Mouse (Mus musculus): ENCODE data around the gene Ncmap.
A peak's percentile ranks its signal among the peaks of the same experiment; 100 is the strongest.
"Not testable (repeated sequence)": the region's sequence is repeated elsewhere in the genome, so short reads cannot be mapped to it uniquely, and the experiment has no call there.

Gene Ncmap

DNA sequence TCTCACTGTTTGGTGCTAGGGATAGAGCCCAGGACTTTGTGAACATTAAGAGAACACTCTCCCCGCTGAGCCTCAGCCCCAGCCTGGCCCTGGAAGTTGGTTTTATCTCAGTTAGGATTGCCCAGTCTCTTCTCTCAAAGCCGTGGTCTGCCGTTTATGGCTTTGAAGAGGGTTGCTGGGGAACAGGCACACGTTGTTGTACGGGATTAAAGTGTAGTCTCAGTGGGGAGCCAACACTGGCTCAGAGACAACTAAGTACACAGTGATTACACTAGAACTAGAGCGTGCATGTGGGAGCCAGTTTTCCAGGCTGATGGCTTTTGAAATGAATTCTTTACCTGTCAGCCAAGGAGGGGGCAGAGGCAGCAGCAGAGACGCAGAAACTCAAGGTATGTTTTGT, 3.9 kb upstream of the Ncmap start:
- DNase-seq (ENCODE audit: low spot score), result no peak

DNA sequence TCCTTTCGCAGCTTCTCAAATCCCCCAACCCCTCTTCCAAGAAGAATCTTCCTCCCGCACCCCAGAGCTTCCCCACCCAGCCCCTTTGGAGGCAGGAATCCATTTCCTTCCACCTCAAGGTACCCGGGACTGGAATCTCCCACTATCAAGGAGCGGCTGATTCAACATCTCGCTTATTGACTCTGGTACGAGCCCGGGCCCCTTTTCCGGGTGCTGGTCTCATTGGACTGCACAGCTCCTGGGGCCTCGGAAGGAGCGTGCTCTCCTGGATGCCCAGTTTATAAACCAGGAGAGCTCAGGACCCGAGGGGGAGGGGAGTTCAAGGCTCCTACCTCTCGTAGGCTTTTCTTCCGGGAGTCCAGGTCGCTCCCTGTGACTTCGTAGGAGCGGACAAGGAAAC, 476 bp downstream of the Ncmap start:
- DNase-seq (ENCODE audit: low spot score), result no peak

DNA sequence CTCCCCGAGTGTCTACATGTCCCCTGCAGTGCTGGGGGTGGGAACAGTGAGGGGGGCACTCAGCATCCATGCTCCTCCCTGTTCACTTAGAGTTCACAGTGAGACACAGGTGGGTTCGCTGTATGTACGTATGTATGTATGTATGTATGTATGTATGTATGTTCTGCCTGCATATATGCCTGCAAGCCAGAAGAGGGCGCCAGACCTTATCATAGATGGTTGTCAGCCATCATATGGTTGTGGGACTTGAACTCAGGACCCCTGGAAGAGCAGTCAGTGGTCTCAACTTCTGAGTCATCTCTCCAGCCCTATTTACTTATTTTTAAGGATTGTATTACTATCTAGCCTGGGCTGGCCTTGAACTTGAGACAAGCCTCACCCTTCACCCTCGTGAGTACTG, 1.7 kb downstream of the Ncmap start:
- no peak for DNase-seq (ENCODE audit: low spot score)

DNA sequence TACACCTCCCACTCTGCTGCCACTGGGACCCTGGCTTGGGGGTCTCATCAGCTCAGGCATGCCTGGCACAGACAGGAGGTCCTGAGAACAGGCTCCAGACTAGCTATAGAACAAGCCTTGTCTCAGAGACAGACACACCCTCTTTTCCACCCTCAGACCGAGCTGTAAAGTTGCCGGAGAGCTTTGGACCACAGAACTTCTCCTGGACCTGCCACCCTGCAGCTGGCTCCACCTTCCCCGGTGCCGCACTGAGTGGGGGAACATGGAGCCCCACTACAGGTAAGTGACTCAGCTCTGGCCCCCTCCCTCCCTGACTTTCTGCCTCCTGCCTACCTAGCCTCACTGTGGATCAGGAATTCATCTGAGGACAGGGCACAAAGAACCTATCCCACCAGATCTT, 2.7 kb downstream of the Ncmap start:
- DNase-seq (ENCODE audit: low spot score), result no peak

DNA sequence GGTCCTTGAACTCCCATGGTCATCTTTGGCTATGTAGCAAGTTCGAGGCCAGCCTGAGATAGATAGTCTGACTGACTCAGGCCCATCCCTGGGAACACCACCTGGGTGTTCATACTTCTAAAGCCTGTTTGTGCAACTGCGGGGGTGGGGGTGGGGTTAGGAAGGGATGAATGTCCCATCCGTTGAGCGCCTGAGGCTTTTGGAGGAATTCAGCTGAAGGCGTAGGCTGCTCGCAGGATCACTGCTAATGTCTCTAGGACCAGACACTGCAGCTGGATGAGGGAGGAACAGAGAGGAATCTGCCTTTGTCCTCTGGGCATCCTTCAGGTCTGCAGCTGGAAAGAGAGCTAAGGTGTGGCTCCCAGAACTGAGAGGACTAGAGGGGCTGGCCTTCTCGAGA, 3.4 kb downstream of the Ncmap start:
- no peak for DNase-seq (ENCODE audit: low spot score)

DNA sequence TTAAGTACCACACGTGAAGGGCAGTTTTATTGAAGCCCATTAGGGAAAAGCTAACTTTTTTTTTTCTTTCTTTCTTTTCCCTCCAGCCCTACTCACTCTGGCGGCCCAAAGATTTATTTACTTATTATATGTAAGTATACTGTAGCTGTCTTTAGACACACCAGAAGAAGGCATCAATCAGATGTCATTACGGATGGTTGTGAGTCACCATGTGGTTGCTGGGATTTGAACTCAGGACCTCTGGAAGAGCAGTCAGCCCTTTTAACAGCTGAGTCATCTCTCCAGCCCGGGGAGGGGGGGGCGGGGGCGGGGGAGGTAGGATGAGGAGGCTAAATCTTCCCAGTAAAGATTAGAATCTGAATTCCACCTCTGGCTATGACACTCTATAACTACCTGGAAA, 4.6 kb downstream of the Ncmap start:
- DNase-seq (ENCODE audit: low spot score), result no peak

DNA sequence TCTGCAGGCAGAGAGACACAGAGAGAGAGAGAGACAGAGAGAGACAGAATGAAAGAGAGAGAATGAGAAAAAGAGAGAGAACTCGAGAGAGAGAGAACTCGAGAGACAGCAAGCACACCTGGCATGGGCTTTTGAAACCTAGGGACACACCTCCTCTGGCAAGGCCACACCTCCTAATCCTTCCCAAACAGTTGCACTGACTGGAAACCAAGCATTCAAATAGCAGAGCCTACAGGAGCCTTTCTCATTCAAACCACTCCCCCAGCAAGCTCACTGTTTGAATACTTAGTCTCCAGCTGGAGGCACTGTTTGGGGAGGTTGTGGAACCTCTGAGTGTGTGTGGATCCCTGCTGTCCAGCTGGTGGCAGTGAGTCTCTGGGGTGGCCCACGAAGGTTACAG, 5.2 kb downstream of the Ncmap start:
- DNase-seq (ENCODE audit: low spot score), result no peak

DNA sequence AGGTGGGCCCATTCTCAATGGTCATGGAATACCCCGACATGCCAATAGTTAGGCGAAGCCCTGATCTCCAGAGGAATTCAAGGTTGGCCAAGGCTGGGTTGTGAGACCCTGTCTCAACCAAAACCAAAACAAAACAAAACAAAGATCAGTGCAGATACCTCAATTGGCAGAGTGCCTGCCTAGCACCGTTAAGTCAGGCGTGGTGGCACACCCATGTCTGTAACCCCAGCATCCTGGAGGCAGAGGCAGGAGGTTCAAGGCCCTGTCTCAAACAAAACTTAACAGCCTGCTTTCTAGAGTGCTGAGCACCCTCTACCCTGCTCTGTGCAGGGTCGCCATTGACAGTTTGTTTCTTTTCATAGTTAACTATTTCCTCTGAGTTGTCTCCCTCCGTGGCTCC, 7.0 kb downstream of the Ncmap start:
- no peak for DNase-seq (ENCODE audit: low spot score)

DNA sequence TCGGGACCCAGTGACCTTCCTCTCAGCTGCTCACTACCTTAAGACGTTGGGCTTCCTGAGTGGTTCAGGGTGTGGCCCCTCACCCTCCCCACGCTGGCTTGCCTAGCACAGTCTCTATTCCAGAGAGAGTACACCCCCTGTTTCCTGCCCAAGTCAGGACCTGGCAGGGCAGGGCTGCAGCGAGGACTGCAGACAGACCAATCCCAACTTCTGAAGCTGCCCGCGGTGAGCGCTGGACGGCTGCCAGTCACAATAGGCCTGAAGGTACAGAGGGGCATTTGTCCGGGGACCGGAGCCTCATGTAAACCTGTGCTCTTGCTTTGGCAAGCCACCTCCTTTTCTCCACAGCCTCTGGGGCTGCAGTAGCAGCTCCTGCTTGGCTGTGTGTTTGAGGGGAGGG, 12.4 kb downstream of the Ncmap start:
- no peak for DNase-seq (ENCODE audit: low spot score)

DNA sequence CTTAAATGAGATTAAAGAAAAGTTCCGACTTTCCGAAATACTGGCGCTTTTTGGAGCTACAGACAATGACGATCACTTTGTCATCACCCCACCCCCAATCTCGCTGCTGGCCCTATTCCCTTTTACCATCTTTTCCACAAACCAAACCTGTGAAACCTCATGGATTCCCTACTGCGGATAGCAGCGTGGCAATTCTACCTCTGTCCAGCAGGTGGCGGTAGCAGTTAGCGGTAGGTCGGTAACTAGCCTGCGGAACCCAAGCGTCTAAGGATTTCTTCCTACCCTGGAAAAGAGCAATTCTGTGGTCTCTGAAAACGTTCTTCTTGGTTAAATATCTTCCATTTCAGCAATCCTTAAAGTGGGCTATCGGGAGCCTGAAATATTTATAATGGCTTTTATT, 15.7 kb downstream of the Ncmap start:
- DNase-seq (ENCODE audit: low spot score), result peak; percentile 70

DNA sequence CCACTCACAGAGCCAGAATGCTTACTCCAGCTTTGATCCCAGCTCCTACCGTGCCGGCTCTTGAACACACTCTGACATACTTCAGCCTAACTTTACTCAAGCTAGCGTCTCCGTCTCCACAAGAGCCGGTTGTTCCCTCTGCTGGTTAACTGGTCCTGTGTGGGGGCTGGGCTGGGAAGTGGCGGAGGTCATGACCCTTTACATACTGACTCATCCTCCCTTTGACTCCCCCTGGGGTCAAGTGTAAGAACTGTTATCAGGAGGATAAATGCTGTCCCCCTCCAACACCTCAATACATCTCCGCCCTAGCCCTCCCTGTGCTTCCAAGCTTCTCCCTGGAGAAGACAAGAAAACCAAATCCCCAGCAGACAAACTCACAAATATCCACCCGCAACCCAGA, 16.7 kb downstream of the Ncmap start:
- no peak for DNase-seq (ENCODE audit: low spot score)

DNA sequence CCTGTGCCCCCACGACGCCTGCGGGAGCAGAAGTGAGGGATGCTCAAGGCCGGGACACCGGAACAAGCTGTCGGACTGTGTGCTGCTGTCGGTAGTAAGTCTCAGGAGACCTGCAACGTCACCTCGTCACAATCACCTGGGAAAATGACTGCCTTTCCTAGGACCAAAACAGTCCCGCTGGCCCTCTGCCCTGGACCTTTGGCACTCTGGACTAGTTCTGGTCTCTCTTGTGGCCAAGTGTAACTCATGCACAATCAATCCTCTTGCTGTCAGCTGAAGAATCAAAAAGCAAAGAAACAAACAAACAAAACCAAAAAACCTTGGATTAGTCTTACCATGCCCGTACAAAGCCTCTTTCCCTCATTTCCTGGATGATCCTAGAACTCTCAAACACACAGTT, 20.8 kb downstream of the Ncmap start:
- DNase-seq (ENCODE audit: low spot score), result no peak

DNA sequence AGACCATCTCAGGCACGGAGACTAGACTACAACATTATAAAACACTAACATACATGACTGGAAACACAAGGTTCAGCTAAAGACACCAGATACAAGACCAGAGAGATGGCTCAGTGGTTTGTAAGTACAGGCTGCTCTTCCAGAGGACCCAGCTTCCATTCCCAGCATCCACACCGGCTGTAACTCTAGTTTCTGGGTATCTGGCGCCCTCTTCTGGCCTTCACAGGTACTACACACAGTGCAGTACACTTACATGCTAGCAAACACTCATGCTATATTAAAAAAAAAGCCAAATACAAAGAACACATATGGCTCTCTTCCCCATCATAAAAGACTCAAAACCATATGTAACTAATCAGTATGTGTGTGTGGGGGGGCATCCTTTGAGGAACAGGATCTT, 22.6 kb downstream of the Ncmap start:
- no peak for DNase-seq (ENCODE audit: low spot score)

DNA sequence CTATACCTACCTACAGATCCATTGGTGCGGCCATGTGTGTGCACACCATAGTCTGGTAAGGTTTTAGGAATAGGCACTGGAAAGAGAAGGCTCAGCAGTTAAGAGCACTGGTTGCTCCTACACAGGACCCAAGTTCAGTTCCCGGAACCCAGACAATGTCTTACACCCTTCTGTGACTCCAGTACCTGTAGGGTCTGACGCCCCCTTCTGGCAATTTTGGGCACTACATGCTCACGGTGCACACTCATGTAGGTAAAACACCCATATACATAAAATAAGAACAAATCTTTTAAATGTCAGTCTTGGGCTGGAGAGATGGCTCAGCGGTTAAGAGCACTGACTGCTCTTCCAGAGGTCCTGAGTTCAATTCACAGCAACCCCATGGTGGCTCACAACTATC, 24.7 kb downstream of the Ncmap start:
- no peak for DNase-seq (ENCODE audit: low spot score)

DNA sequence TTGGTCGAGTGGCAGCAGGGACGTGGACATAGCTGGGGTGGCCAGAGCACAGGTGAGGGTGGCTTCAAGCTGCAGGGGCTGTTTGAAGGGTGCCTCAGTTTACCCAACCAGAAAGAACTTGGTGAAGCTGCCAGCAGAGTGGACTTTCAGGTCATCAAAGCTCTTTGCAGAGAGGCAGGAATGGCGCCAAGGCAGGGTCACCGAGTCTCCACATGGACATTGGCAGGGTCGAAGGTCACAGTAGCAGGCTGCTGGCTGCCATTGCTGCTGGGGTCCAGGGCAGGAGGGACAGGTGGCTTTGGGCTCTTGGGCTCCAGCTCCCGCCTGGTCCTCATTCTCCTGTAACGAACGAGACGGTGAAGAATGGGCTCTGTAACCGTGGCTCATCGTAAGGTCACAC, 27.7 kb downstream of the Ncmap start:
- no peak for DNase-seq (ENCODE audit: low spot score)

DNA sequence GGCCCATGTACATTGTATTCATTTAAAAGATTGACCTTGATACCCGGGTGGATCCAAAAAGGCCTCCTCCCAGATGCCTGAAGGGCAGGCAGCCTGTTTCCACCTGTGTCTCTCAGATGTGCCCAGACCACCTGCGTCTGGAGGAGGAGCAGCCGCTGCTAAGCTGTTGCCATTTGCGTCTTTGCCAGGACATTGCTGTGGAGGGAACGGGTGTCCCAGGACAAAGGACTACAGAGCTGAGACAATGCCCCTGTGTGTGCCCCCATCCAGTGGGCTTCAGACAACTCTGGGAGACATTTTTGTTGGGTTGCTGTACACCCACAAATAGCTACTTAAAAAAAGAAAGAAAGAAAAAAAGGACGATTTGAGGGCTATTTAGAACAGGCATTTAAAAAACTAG, 35.2 kb downstream of the Ncmap start:
- DNase-seq (ENCODE audit: low spot score), result no peak

DNA sequence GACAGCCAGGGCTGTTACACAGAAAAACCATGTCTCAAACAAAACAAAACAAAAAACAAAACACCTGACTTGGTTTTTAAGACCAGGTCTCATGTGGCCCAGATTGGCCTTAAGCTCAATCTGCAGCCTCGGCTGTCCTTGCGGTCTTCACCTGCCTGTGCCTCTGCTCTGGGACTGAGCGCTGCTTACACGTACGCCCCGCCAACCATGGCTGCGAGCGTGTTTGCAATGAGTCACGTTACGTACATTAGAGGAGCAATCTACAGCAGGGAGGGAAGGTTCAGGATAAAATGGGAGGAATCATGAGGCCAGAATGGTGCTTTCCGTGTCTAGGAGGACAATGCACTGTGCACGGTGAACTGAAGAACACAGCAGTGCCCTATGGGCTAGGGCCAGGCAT, 36.3 kb downstream of the Ncmap start:
- DNase-seq (ENCODE audit: low spot score), result no peak

DNA sequence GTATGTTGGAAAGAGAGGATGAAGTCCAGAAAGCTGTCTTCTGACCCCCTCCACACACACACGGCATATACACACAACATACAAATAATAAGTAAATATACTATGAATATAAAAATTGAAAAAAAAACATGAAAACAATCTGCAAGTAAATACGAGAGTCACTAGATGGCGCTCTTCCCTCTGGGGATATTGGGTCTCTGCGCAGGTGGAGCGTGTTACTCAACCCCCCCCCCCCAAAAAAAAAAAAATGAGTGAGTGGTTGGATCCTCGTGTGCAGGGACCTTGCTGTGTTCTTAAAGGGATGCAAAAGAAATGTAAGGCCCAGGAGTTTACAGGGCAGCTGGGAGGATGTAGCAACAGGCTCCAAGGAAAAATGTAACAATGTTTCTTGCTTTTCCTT, 39.3 kb downstream of the Ncmap start:
- no peak for DNase-seq (ENCODE audit: low spot score)

DNA sequence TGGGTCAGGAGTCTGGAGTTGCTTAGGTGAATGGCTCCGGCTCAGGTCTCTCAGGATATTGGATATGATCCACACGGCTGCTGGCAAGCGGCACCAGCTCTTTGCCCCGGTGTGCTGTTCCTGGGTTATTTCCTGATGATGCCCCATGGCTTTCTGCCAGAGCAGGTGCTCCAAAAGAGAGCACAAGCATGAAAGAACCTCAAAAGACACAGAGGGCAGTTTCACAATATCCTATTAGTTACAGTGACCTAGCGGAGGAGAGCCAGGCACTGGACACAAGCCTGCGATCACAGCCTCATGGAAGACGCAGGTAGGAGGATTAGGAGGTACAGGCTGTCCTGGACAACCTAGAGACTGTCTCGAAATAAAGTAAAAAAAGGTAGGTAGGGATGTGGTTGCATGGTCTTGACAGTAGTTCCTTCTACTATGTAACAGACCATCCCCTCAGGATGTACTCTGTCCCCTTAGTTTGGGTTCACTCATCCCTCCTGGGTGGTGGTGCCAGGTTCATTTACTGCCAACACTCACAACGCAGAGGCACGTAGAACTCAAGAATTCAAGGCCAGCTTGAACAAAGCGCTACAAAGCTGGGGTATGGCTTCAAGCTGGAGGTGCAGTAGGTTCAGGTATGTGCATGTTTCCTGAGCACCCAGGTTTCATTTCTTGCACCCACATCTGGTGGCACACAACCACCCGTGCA, 40.7 kb downstream of the Ncmap start:
- DNase-seq (ENCODE audit: low spot score), result peak; percentile 28

DNA sequence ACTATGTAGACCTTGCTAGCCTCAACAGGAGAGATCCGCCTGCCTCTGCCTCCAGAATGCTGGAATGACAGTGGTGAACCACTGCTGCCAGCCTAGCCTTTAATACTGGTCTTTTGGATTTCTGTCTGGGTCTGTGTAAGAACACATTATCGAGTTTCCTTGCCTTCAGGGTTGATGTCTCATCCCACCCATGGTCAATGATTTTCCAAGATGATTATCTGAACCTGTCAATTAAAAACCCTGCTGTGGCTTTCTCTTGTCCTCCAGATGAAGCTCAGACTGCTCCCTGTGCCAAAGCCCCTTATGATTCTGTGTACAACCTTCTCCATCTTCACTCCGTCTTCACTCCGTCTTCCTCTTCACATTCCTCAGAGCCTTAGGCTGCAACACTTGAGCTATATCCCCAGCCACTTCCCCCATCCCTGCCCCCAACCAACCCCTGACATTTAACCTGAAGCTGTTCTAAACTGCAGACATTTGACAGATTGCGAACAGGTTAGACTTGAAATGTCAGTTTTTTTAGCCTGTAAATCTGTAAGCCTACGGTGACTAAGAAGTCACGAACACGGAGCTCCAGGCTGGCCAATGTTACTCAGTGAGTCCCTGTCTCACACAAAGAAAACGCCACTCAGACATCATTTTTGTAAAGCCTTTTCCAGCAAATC, 42.0 kb downstream of the Ncmap start:
- DNase-seq (ENCODE audit: low spot score), result peak; percentile 24

DNA sequence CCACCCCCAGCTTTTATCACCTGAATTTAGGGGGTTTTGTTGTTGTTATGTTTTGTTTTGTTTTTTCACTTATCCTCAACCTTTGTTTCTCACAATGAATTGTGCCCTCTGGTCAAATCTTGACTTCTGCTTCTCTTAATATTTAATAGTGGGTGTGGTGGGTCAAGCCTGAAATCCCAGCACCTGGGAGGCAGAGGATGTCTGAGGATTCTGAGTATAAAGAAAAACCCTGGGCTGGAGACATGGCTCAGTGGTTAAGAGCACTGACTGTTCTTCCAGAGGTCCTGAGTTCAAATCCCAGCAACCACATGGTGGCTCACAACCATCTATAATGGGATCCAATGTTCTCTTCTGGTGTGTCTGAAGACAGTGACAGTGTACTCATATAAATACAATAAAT, 43.3 kb downstream of the Ncmap start:
- not testable (repeated sequence) for DNase-seq (ENCODE audit: low spot score)

DNA sequence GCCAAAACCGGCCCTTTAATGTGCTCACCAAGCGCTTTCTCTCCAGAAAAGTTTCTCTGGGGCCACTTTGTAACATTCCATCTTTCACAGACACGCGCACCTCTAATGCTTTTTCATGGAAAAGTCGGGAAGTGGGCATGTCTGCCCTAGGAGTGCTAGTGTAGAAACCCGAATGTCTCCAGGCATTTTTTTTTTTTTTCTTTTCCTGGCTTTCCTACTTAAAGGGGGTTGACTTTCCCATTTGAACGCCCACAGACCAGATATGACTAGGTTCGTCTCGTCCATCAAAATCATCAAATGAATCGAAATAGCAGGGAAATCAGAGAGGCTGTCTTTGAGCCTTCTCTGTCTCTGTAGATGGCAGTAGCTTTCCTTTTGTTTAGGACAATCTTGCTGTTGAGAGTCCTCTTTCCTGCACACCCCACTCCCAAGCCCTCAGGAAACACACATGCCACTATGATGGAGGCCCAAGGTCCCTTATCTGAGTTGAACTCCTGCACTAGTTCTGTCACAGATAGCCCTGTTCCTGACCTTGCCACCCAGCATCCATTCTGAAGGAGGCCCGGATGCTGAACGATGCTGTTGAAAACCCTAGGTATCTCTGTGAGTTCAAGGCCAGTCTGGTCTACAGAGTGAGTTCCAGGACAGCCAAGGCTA, 44.1 kb downstream of the Ncmap start:
- DNase-seq (ENCODE audit: low spot score), result no peak

DNA sequence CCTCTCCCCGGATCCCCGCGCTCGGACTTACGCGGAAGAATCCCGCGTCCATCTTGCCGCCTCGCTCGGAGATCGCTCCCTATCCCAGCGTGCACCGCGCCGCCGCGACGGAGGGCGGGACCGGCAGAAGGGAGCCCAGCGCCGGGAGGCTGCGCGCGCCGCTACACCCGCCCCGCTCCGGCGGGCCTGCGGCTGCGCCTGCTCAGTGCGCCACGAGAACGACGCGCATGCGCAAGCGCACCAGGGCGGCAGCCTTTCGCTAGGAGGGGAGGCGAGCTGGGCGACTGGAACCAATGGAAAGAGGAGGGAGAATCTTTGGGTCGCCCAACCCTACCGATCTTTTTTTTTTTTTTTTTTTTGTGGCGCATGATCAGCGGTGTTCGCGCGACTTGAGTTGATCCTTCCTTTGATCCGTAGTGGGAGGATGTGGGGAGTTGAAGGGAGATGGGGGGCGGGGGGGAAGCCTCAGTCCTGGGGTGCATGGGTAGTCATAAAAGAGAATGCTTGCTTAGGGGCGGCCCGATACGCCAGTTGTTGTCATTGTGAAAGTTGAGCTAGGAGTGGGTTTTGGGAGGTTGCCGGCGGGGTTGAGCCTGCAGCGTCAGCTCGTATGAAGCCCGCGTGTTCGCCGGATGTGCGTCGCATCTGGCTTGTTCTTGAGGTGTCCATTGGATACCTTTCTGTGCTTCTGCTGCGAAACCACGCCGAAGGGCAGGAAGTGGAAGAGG, 44.8 kb downstream of the Ncmap start, which contains the start of gene Srrm1:
Gene Srrm1 (minus strand): TSS at position 256 of the 728 bp plus-strand sequence.
- peak; percentile 97 for DNase-seq (ENCODE audit: low spot score)

Measured in lung, postnatal 25 days (tissue).